Comparison of ENCODE assay signal across 16 mouse cellular contexts in the genomic region with DNA sequence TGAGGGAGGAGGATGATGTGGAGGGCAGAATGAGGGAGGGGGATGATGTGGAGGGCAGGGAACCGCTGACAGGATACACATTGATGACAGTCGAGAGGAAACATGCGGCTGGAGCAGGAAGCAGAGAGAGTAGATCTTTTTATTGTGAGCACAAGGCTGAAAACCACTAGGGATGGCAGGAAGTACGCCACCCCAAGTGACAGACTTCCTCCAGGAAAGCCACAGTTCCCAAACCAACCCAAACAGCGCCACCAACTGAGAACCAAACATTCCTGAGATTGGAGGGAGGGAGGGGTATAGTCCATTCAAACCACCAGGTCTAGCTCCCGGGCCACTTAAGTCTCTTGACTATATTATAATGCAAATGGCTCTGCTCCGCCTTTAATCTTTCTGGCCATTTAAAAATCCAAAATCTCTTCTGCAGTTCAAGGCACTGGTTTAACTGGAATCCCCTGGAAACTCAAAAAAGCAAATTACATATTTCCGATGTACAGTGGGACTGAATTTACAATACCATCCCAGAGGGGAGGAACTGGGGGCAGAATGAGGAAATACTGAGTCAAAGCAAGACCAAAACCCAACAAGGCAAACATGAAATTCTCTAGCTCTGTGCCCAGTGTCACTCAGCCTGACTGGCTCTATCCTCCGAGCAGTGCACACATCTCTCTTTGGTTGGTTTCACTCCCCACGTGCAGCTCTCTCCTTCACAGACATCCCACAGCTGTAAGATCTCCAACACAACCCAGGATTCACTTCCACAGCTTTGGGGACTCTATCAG. TPM values are rescaled to one million over a fixed set of nuclear protein-coding genes. Genes with fewer than 3 reads are reported as not detected.
DNase-seq lines count a peak whose midpoint lies in the region; ATAC-seq and TF ChIP-seq lines count a peak whose summit lies in the region.
"Had no signal": no experiment of that assay in that cellular context is flagged by ENCODE, and none has a peak within 500 bp of the region (broad histone marks: within the 10 kb centered on the region; RNA-seq: fewer than 3 reads in every experiment).

No protein-coding gene starts in this region.

- H3K27ac ChIP-seq in forebrain, embryonic 11.5 days (ENCODE audit: low read depth, low read length) = no peak overlapping the region; the same call in 1 of the 2 replicates
- H3K27ac ChIP-seq in forebrain, embryonic 14.5 days (ENCODE audit: low read depth, low read length) = no peak overlapping the region
- H3K27ac ChIP-seq in kidney, postnatal 0 days = no peak overlapping the region
- no peak overlapping the region for H3K27ac ChIP-seq in kidney, embryonic 16.5 days (ENCODE audit: low read length)
- H3K27ac ChIP-seq in CH12.LX (ENCODE audit: insufficient read depth, low read depth) = no peak overlapping the region
- H3K27ac ChIP-seq: embryonic facial prominence, embryonic 13.5 days; lung, embryonic 15.5 days; midbrain, embryonic 10.5 days had no signal

- in situ Hi-C loops in CH12.LX (cut with MboI; ENCODE audit: low pct_ligation_motif_present, low pct_unique_long_range_greater_than_20kb, low sequenced_read_pairs) = no loop called here

- H3K27me3 ChIP-seq in forebrain, embryonic 11.5 days (ENCODE audit: control insufficient read depth, insufficient read depth, low read length) = no peaks in the 10 kb centered on the region
- no peaks in the 10 kb centered on the region for H3K27me3 ChIP-seq in forebrain, embryonic 14.5 days (replicated peaks; ENCODE audit: control insufficient read depth, insufficient read depth, low read length)
- no peaks in the 10 kb centered on the region for H3K27me3 ChIP-seq in kidney, postnatal 0 days (ENCODE audit: insufficient read depth, low read length)
- no peaks in the 10 kb centered on the region for H3K27me3 ChIP-seq in kidney, embryonic 16.5 days (ENCODE audit: insufficient read depth, low read length)
- no peaks in the 10 kb centered on the region for H3K27me3 ChIP-seq in CH12.LX (replicated peaks)
- H3K27me3 ChIP-seq: embryonic facial prominence, embryonic 13.5 days; lung, embryonic 15.5 days had no signal

- DNase-seq in forebrain, embryonic 11.5 days (ENCODE audit: low spot score) = no peak
- no peak for DNase-seq in forebrain, embryonic 14.5 days (ENCODE audit: low spot score)
- DNase-seq in kidney, postnatal 0 days (ENCODE audit: low spot score) = peak; percentile 30
- peak; percentile 67 for DNase-seq in CH12.LX (ENCODE audit: extremely low read depth)
- DNase-seq in cerebellum, adult 8-10 months = no peak
- no peak for DNase-seq in right cerebral cortex, postnatal 4 days
- DNase-seq: adrenal gland, adult 8-10 months; cerebellum, postnatal 25 days; gastrocnemius, postnatal 36 days; liver had no signal

- no peak overlapping the region for H3K4me3 ChIP-seq in forebrain, embryonic 11.5 days (ENCODE audit: low read depth, low read length)
- no peak overlapping the region for H3K4me3 ChIP-seq in forebrain, embryonic 14.5 days (ENCODE audit: low read depth, low read length)
- no peak overlapping the region for H3K4me3 ChIP-seq in kidney, postnatal 0 days (replicated peaks; ENCODE audit: low read depth, low read length)
- H3K4me3 ChIP-seq in kidney, embryonic 16.5 days (ENCODE audit: low read length) = no peak overlapping the region
- H3K4me3 ChIP-seq in CH12.LX (replicated peaks in 1 of 3; ENCODE audit: low read depth in 2 of 3, low read length in 2 of 3, poor library complexity in 1 of 3) = no peak overlapping the region
- H3K4me3 ChIP-seq: embryonic facial prominence, embryonic 13.5 days; lung, embryonic 15.5 days; midbrain, embryonic 10.5 days had no signal

- no peak overlapping the region for H3K9ac ChIP-seq in forebrain, embryonic 11.5 days (ENCODE audit: low read length)
- no peak overlapping the region for H3K9ac ChIP-seq in forebrain, embryonic 14.5 days (ENCODE audit: low read length)
- no peak overlapping the region for H3K9ac ChIP-seq in kidney, postnatal 0 days (ENCODE audit: low read depth, low read length)
- no peak overlapping the region for H3K9ac ChIP-seq in kidney, embryonic 16.5 days (replicated peaks; ENCODE audit: low read length)
- no peak overlapping the region for H3K9ac ChIP-seq in CH12.LX (ENCODE audit: insufficient read depth, low read depth)
- H3K9ac ChIP-seq: embryonic facial prominence, embryonic 13.5 days; lung, embryonic 15.5 days had no signal

- TF ChIP-seq EP300 in CH12.LX (IDR thresholded peaks at IDR 0.05; ENCODE audit: low read length) = peak; percentile 87

- H3K9me3 ChIP-seq in forebrain, embryonic 11.5 days (ENCODE audit: control insufficient read depth, low read length) = no peaks in the 10 kb centered on the region
- no peaks in the 10 kb centered on the region for H3K9me3 ChIP-seq in forebrain, embryonic 14.5 days (replicated peaks; ENCODE audit: control insufficient read depth, low read length)
- H3K9me3 ChIP-seq in kidney, postnatal 0 days (replicated peaks; ENCODE audit: low read length) = no peaks in the 10 kb centered on the region
- H3K9me3 ChIP-seq in kidney, embryonic 16.5 days (ENCODE audit: low read length) = no peaks in the 10 kb centered on the region
- H3K9me3 ChIP-seq in CH12.LX (replicated peaks; ENCODE audit: low read length) = no peaks in the 10 kb centered on the region
- H3K9me3 ChIP-seq: embryonic facial prominence, embryonic 13.5 days; lung, embryonic 15.5 days; midbrain, embryonic 10.5 days had no signal

- H3K4me1 ChIP-seq in forebrain, embryonic 11.5 days (replicated peaks; ENCODE audit: control insufficient read depth, insufficient read depth, low read length) = peaks cover 13% of the 10 kb centered on the region; the same call in 1 of the 2 replicates
- peaks cover 13% of the 10 kb centered on the region for H3K4me1 ChIP-seq in forebrain, embryonic 14.5 days (ENCODE audit: control insufficient read depth, insufficient read depth, low read length)
- H3K4me1 ChIP-seq in kidney, postnatal 0 days (replicated peaks; ENCODE audit: insufficient read depth, low read length) = peaks cover 21% of the 10 kb centered on the region
- peaks cover 52% of the 10 kb centered on the region for H3K4me1 ChIP-seq in kidney, embryonic 16.5 days (ENCODE audit: insufficient read depth, low read length)
- H3K4me1 ChIP-seq in CH12.LX (ENCODE audit: control insufficient read depth in 1 of 2, insufficient read depth in 2 of 2) = peaks cover 4 to 18% of the 10 kb centered on the region in 2 experiments

- 0 out of 2 replicates have a peak, but pooled peaks have one; percentile 24 for ATAC-seq in forebrain, embryonic 11.5 days (replicated peaks; ENCODE audit: low FRiP score)
- ATAC-seq in forebrain, embryonic 14.5 days = no peak
- no peak for ATAC-seq in kidney, postnatal 0 days (replicated peaks; ENCODE audit: low FRiP score, low read depth)
- no peak for ATAC-seq in kidney, embryonic 16.5 days (ENCODE audit: low FRiP score, low TSS enrichment)
- peak; percentile 92 for ATAC-seq in common myeloid progenitor, adult 5-6 weeks (replicated peaks; ENCODE audit: low read depth, poor library complexity, severe bottlenecking)
- ATAC-seq: hindbrain, embryonic 16.5 days had no signal

- WGBS in forebrain, embryonic 11.5 days = 42% methylated on average over 10 of the region's 10 CpGs
- WGBS in forebrain, embryonic 14.5 days = 36% methylated on average over 10 of the region's 10 CpGs
- WGBS in kidney, postnatal 0 days = 60% methylated on average over 10 of the region's 10 CpGs
- 63% methylated on average over 10 of the region's 10 CpGs for WGBS in kidney, embryonic 16.5 days

- H3K4me2 ChIP-seq in forebrain, embryonic 11.5 days (ENCODE audit: low read depth, low read length, severe bottlenecking) = no peak overlapping the region
- no peak overlapping the region for H3K4me2 ChIP-seq in forebrain, embryonic 14.5 days (ENCODE audit: low read length)
- H3K4me2 ChIP-seq in kidney, postnatal 0 days (ENCODE audit: low read length) = no peak overlapping the region
- no peak overlapping the region for H3K4me2 ChIP-seq in kidney, embryonic 16.5 days (replicated peaks; ENCODE audit: low read depth, low read length)
- peak overlapping the region; percentile 40 for H3K4me2 ChIP-seq in CH12.LX (ENCODE audit: insufficient read depth, low read depth, poor library complexity, severe bottlenecking)
- H3K4me2 ChIP-seq: embryonic facial prominence, embryonic 13.5 days; lung, embryonic 15.5 days had no signal

- peak; percentile 21; the same call in 1 of the 2 replicates for TF ChIP-seq CTCF in kidney, postnatal 0 days (IDR thresholded peaks at IDR 0.05; ENCODE audit: low read depth)
- TF ChIP-seq CTCF in CH12.LX (conservative IDR thresholded peaks at IDR 0.05 in 1 of 2, IDR thresholded peaks at IDR 0.05 in 1 of 2; ENCODE audit: low read depth in 2 of 2, low read length in 2 of 2) = no peak

- dilution Hi-C loops in CH12.LX (cut with MboI; ENCODE audit: extremely low pct_ligation_motif_present, extremely low pct_unique_long_range_greater_than_20kb, low sequenced_read_pairs) = no loop called here

- H3K36me3 ChIP-seq in forebrain, embryonic 11.5 days (ENCODE audit: control insufficient read depth, insufficient read depth, low read length) = no peaks in the 10 kb centered on the region
- H3K36me3 ChIP-seq in forebrain, embryonic 14.5 days (ENCODE audit: control insufficient read depth, insufficient read depth, low read length) = no peaks in the 10 kb centered on the region
- H3K36me3 ChIP-seq in kidney, postnatal 0 days (ENCODE audit: insufficient read depth, low read length) = no peaks in the 10 kb centered on the region
- no peaks in the 10 kb centered on the region for H3K36me3 ChIP-seq in kidney, embryonic 16.5 days (ENCODE audit: insufficient read depth, low read length)
- H3K36me3 ChIP-seq in CH12.LX (replicated peaks in 1 of 2; ENCODE audit: control insufficient read depth in 1 of 2, insufficient read depth in 1 of 2, low read length in 1 of 2) = no peaks in the 10 kb centered on the region
- H3K36me3 ChIP-seq: lung, embryonic 15.5 days had no signal

- H3K79me2 ChIP-seq in CH12.LX (replicated peaks; ENCODE audit: control insufficient read depth, extremely low read depth, insufficient read depth, poor library complexity, severe bottlenecking) = no peaks in the 10 kb centered on the region

- TF ChIP-seq POLR2A in CH12.LX (IDR thresholded peaks at IDR 0.05; ENCODE audit: low read depth, low read length) = no peak

- TF ChIP-seq RAD21 in CH12.LX (IDR thresholded peaks at IDR 0.05; ENCODE audit: low read depth, low read length) = no peak

TF ChIP-seq in CH12.LX, 34 proteins besides CTCF, POLR2A, EP300 and RAD21 (continues in another document):
- 0 out of 2 replicates have a peak, but pooled peaks have one; percentile 36 for TF ChIP-seq MEF2A (IDR thresholded peaks at IDR 0.05; ENCODE audit: borderline replicate concordance, low read depth, low read length)
- no peak for TF ChIP-seq CHD2 (IDR thresholded peaks at IDR 0.05; ENCODE audit: low read length)

RNA-seq across cellular contexts. Expression of a gene that starts 30.6 kb away (rescaled TPM):
- 31.2 and 33.3 TPM in 2 replicates for polyA plus RNA-seq in forebrain, embryonic 11.5 days (2014; fragmentation: Nextera tagmentation; extraction: Ambion mirVana)
- 6.8 and 6.9 TPM in 2 replicates for polyA plus RNA-seq in forebrain, embryonic 14.5 days (2014; fragmentation: Nextera tagmentation; extraction: Ambion mirVana)
- polyA plus RNA-seq in kidney, postnatal 0 days (2015; fragmentation: Nextera tagmentation; extraction: Ambion mirVana) = 23.8 and 25.0 TPM in 2 replicates
- 31.5 and 35.6 TPM in 2 replicates for polyA plus RNA-seq in kidney, embryonic 16.5 days (2015; fragmentation: Nextera tagmentation; extraction: Ambion mirVana)
- total RNA-seq in CH12.LX (2012; rRNA removed) = 0.13 and 0.21 TPM in 2 replicates
- total RNA-seq in CH12.LX (2014; rRNA removed) = 0.47 and 0.53 TPM in 2 replicates
- polyA plus RNA-seq in CH12.LX (2012; ENCODE audit: insufficient read length, low read depth) = 6.3 and 9.9 TPM in 2 replicates
- not detected in 2 replicates for total RNA-seq in common myeloid progenitor, adult 5-6 weeks (2017)

Comparison
In these comparisons a context has a peak if more than half of its experiments do, and no peak if none do; other contexts are left out.
1. ATAC-seq: peak in forebrain, embryonic 11.5 days (single experiment) and common myeloid progenitor, adult 5-6 weeks (single experiment); none in forebrain, embryonic 14.5 days (single experiment), kidney, postnatal 0 days (single experiment) and kidney, embryonic 16.5 days (single experiment).
2. DNase-seq: peak in kidney, postnatal 0 days (single experiment) and CH12.LX (single experiment); none in forebrain, embryonic 11.5 days (single experiment), forebrain, embryonic 14.5 days (single experiment), cerebellum, adult 8-10 months (single experiment) and right cerebral cortex, postnatal 4 days (single experiment).